Mouse (Mus musculus) CH12.LX (cell line): Measurements from ENCODE around the gene Sipa1l3. TPM values are rescaled to one million over a fixed set of nuclear protein-coding genes. Genes with fewer than 3 reads are reported as not detected.

Experiments
- DNase-seq: peaks from one replicate; pipeline ENCODE4 v3.0.0-alpha.2; 2013; ENCODE audit errors: extremely low read depth
- H3K27ac ChIP-seq: 2 replicates; pipeline ENCODE4 v1.5.1; 2012; ENCODE audit warnings: low read depth, mild to moderate bottlenecking, control low read depth, moderate library complexity; ENCODE audit not compliant: insufficient read depth
- H3K27me3 ChIP-seq: replicated peaks from 2 replicates; pipeline ENCODE3; 2012; ENCODE audit warnings: inconsistent platforms
- H3K36me3 ChIP-seq, 2 experiments: replicated peaks in 1 of 2; 2 replicates each; pipeline versions ENCODE3 to v1.6.1; 2012; ENCODE audit warnings: inconsistent platforms in 1 of 2, low read length in 1 of 2, mild to moderate bottlenecking in 1 of 2, mixed read lengths in 1 of 2, moderate library complexity in 1 of 2; ENCODE audit not compliant: control insufficient read depth in 1 of 2, insufficient read depth in 1 of 2
- H3K4me1 ChIP-seq, 2 experiments: 2 replicates each; pipeline ENCODE4 v1.6.1; 2012; ENCODE audit warnings: inconsistent platforms in 1 of 2, moderate library complexity in 1 of 2; ENCODE audit not compliant: insufficient read depth in 2 of 2, control insufficient read depth in 1 of 2
- H3K4me2 ChIP-seq: 2 replicates; pipeline ENCODE4 v1.6.1; 2012; ENCODE audit warnings: low read depth, mild to moderate bottlenecking, control low read depth; ENCODE audit not compliant: poor library complexity, insufficient read depth, severe bottlenecking
- H3K4me3 ChIP-seq, 3 experiments: fragments of 150-350 bp in 1 of 3; sonication (generic) in 1 of 3; replicated peaks in 1 of 3; 2 replicates each; pipeline versions ENCODE3 to v1.5.1; 2011 to 2012; ENCODE audit warnings: low read depth in 2 of 3, low read length in 2 of 3, mild to moderate bottlenecking in 2 of 3, moderate library complexity in 2 of 3, control low read depth in 1 of 3, improper control_type of control experiment in 1 of 3, inconsistent platforms in 1 of 3, mixed read lengths in 1 of 3; ENCODE audit not compliant: poor library complexity in 1 of 3
- H3K79me2 ChIP-seq: replicated peaks from 2 replicates; pipeline ENCODE4 v1.6.1; 2012; ENCODE audit warnings: mild to moderate bottlenecking, moderate library complexity; ENCODE audit not compliant: control insufficient read depth, poor library complexity, insufficient read depth, severe bottlenecking; ENCODE audit errors: extremely low read depth
- H3K9ac ChIP-seq: 2 replicates; pipeline ENCODE4 v1.6.1; 2012; ENCODE audit warnings: low read depth, mild to moderate bottlenecking, control low read depth, moderate library complexity; ENCODE audit not compliant: insufficient read depth
- H3K9me3 ChIP-seq: replicated peaks from 2 replicates; pipeline ENCODE3; 2012; ENCODE audit warnings: low read length, inconsistent platforms, mixed read lengths
- BHLHE40 ChIP-seq: IDR thresholded peaks from 2 replicates; pipeline ENCODE4 v1.6.1; 2011; ENCODE audit warnings: mild to moderate bottlenecking, low read depth, low read length, improper control_type of control experiment
- CHD1 ChIP-seq: IDR thresholded peaks from 2 replicates; pipeline ENCODE4 v1.6.1; 2012; ENCODE audit warnings: low read depth, low read length, improper control_type of control experiment, inconsistent platforms
- CHD2 ChIP-seq: IDR thresholded peaks from 2 replicates; pipeline ENCODE4 v1.6.1; 2011; ENCODE audit warnings: low read length, improper control_type of control experiment
- CTCF ChIP-seq, 2 experiments: IDR thresholded peaks in 1 of 2; conservative IDR thresholded peaks in 1 of 2; 2 replicates each; pipeline ENCODE4 v1.5.1; 2011 to 2012; ENCODE audit warnings: low read depth in 2 of 2, low read length in 2 of 2, improper control_type of control experiment in 1 of 2, inconsistent platforms in 1 of 2, mild to moderate bottlenecking in 1 of 2, moderate library complexity in 1 of 2
- E2F4 ChIP-seq: IDR thresholded peaks from 2 replicates; pipeline ENCODE4 v1.6.1; 2011; ENCODE audit warnings: low read depth, low read length, improper control_type of control experiment; ENCODE audit not compliant: insufficient replicate concordance
- ELF1 ChIP-seq: IDR thresholded peaks from 2 replicates; pipeline ENCODE4 v1.6.1; 2014; ENCODE audit warnings: low read depth, mild to moderate bottlenecking, inconsistent platforms, low read length, improper control_type of control experiment
- EP300 ChIP-seq: IDR thresholded peaks from 2 replicates; pipeline ENCODE4 v1.6.1; 2011; ENCODE audit warnings: low read length, improper control_type of control experiment
- ETS1 ChIP-seq: conservative IDR thresholded peaks from 2 replicates; pipeline ENCODE4 v1.6.1; 2012; ENCODE audit warnings: low read depth, mild to moderate bottlenecking, inconsistent platforms, low read length, improper control_type of control experiment, moderate library complexity
- GABPA ChIP-seq: IDR thresholded peaks from 2 replicates; pipeline ENCODE4 v1.6.1; 2012; ENCODE audit warnings: low read depth, low read length, improper control_type of control experiment, inconsistent platforms; ENCODE audit not compliant: insufficient replicate concordance
- HCFC1 ChIP-seq: IDR thresholded peaks from 2 replicates; pipeline ENCODE4 v1.6.1; 2012; ENCODE audit warnings: low read depth, mild to moderate bottlenecking, inconsistent platforms, low read length, improper control_type of control experiment
- IRF4 ChIP-seq: IDR thresholded peaks from 2 replicates; pipeline ENCODE4 v1.6.1; 2014; ENCODE audit warnings: low read depth, mild to moderate bottlenecking, inconsistent platforms, low read length, improper control_type of control experiment
- JUN ChIP-seq: IDR thresholded peaks from 2 replicates; pipeline ENCODE4 v1.6.1; 2011; ENCODE audit warnings: low read depth, mild to moderate bottlenecking, low read length, improper control_type of control experiment, moderate library complexity; ENCODE audit not compliant: insufficient read depth
- JUND ChIP-seq: conservative IDR thresholded peaks from 2 replicates; pipeline ENCODE4 v1.6.1; 2011; ENCODE audit warnings: low read depth, low read length, improper control_type of control experiment
- KAT2A ChIP-seq: IDR thresholded peaks from 2 replicates; pipeline ENCODE4 v1.6.1; 2012; ENCODE audit warnings: low read length, improper control_type of control experiment, inconsistent platforms; ENCODE audit not compliant: insufficient replicate concordance
- MAFK ChIP-seq: IDR thresholded peaks from 2 replicates; pipeline ENCODE4 v1.6.1; 2011; ENCODE audit warnings: low read length, improper control_type of control experiment; ENCODE audit not compliant: insufficient replicate concordance
- MAX ChIP-seq: IDR thresholded peaks from 2 replicates; pipeline ENCODE4 v1.6.1; 2011; ENCODE audit warnings: low read length, improper control_type of control experiment
- MAZ ChIP-seq: IDR thresholded peaks from 2 replicates; pipeline ENCODE4 v1.6.1; 2012; ENCODE audit warnings: low read depth, mild to moderate bottlenecking, inconsistent platforms, low read length, improper control_type of control experiment, moderate library complexity
- MEF2A ChIP-seq: IDR thresholded peaks from 2 replicates; pipeline ENCODE4 v1.6.1; 2014; ENCODE audit warnings: low read depth, mild to moderate bottlenecking, inconsistent platforms, low read length, improper control_type of control experiment, borderline replicate concordance
- MXI1 ChIP-seq: IDR thresholded peaks from 2 replicates; pipeline ENCODE4 v1.6.1; 2011; ENCODE audit warnings: mild to moderate bottlenecking, low read depth, low read length, improper control_type of control experiment
- MYC ChIP-seq: IDR thresholded peaks from 2 replicates; pipeline ENCODE4 v1.6.1; 2011; ENCODE audit warnings: low read depth, mild to moderate bottlenecking, improper control_type of control experiment, low read length
- NELFE ChIP-seq: IDR thresholded peaks from 2 replicates; pipeline ENCODE4 v1.6.1; 2011; ENCODE audit warnings: low read depth, low read length, improper control_type of control experiment
- NRF1 ChIP-seq: IDR thresholded peaks from 2 replicates; pipeline ENCODE4 v1.6.1; 2014; ENCODE audit warnings: low read depth, mild to moderate bottlenecking, inconsistent platforms, low read length, improper control_type of control experiment, moderate library complexity
- PAX5 ChIP-seq: IDR thresholded peaks from 2 replicates; pipeline ENCODE4 v1.6.1; 2012; ENCODE audit warnings: low read length, inconsistent platforms, mixed read lengths
- POLR2A ChIP-seq: IDR thresholded peaks from 2 replicates; pipeline ENCODE4 v1.6.1; 2011; ENCODE audit warnings: low read depth, mild to moderate bottlenecking, improper control_type of control experiment, low read length
- POLR2AphosphoS2 ChIP-seq: IDR thresholded peaks from 2 replicates; pipeline ENCODE4 v1.6.1; 2011; ENCODE audit warnings: low read depth, low read length, improper control_type of control experiment
- RAD21 ChIP-seq: IDR thresholded peaks from 2 replicates; pipeline ENCODE4 v1.6.1; 2011; ENCODE audit warnings: low read depth, mild to moderate bottlenecking, low read length, improper control_type of control experiment, moderate library complexity
- RCOR1 ChIP-seq: conservative IDR thresholded peaks from 2 replicates; pipeline ENCODE4 v1.6.1; 2012; ENCODE audit warnings: low read depth, mild to moderate bottlenecking, inconsistent platforms, low read length, improper control_type of control experiment
- SIN3A ChIP-seq: IDR thresholded peaks from 2 replicates; pipeline ENCODE4 v1.6.1; 2012; ENCODE audit warnings: low read length, improper control_type of control experiment, inconsistent platforms
- SMC3 ChIP-seq: IDR thresholded peaks from 2 replicates; pipeline ENCODE4 v1.6.1; 2011; ENCODE audit warnings: low read depth, low read length, improper control_type of control experiment
- TBP ChIP-seq: conservative IDR thresholded peaks from 2 replicates; pipeline ENCODE4 v1.6.1; 2011; ENCODE audit warnings: low read depth, low read length, improper control_type of control experiment
- TCF12 ChIP-seq: IDR thresholded peaks from 2 replicates; pipeline ENCODE4 v1.6.1; 2014; ENCODE audit warnings: low read depth, mild to moderate bottlenecking, inconsistent platforms, low read length, improper control_type of control experiment
- UBTF ChIP-seq: IDR thresholded peaks from 2 replicates; pipeline ENCODE4 v1.6.1; 2012; ENCODE audit warnings: low read depth, mild to moderate bottlenecking, inconsistent platforms, low read length, improper control_type of control experiment, moderate library complexity
- USF1 ChIP-seq: IDR thresholded peaks from 2 replicates; pipeline ENCODE4 v1.6.1; 2014; ENCODE audit warnings: low read depth, mild to moderate bottlenecking, inconsistent platforms, low read length, improper control_type of control experiment
- USF2 ChIP-seq: conservative IDR thresholded peaks from 2 replicates; pipeline ENCODE4 v1.6.1; 2011; ENCODE audit warnings: low read depth, low read length, improper control_type of control experiment
- ZC3H11A ChIP-seq: IDR thresholded peaks from 2 replicates; pipeline ENCODE4 v1.6.1; 2012; ENCODE audit warnings: low read depth, mild to moderate bottlenecking, inconsistent platforms, low read length, improper control_type of control experiment
- ZKSCAN1 ChIP-seq: IDR thresholded peaks from 2 replicates; pipeline ENCODE4 v1.6.1; 2012; ENCODE audit warnings: low read depth, inconsistent platforms, low read length, improper control_type of control experiment, borderline replicate concordance
- ZMIZ1 ChIP-seq: IDR thresholded peaks from 2 replicates; pipeline ENCODE4 v1.6.1; 2012; ENCODE audit warnings: low read depth, mild to moderate bottlenecking, inconsistent platforms, low read length, improper control_type of control experiment
- ZNF384 ChIP-seq: IDR thresholded peaks from 2 replicates; pipeline ENCODE4 v1.6.1; 2012; ENCODE audit warnings: low read depth, low read length, improper control_type of control experiment, inconsistent platforms
- dilution Hi-C: fragments of 300-500 bp; cut with MboI; formaldehyde crosslinking; loops from 2 replicates; pipeline ENCODE4 v1.14.3; 2020; ENCODE audit warnings: low sequenced_read_pairs; ENCODE audit not compliant: extremely low pct_unique_long_range_greater_than_20kb, extremely low pct_ligation_motif_present
- in situ Hi-C: fragments of 300-500 bp; cut with MboI; formaldehyde crosslinking; loops from 3 replicates; pipeline ENCODE4 v1.14.3; 2019; ENCODE audit warnings: low sequenced_read_pairs, low pct_ligation_motif_present, low pct_unique_long_range_greater_than_20kb, mixed read lengths
- polyA plus RNA-seq: library from polyadenylated mRNA; unstranded; fragments of >175 nt; gene quantifications from 2 replicates; pipeline ENCODE4 v1.2.1, GENCODE M21; 2012; ENCODE audit warnings: low read depth; ENCODE audit not compliant: insufficient read length
- total RNA-seq, 2 experiments: library from RNA; depleted of rRNA; stranded (reverse); fragments of 300-350 nt in 1 of 2; fragments of >200 nt in 1 of 2; gene quantifications; 2 replicates each; pipeline ENCODE4 v1.2.3; 2012 to 2014

The Sipa1l3 gene
- total RNA-seq (2012; rRNA removed) (5.2 and 5.9 TPM in 2 replicates), total RNA-seq (2014; rRNA removed) (0.61 and 1.6 TPM in 2 replicates), polyA plus RNA-seq (7.2 and 8.8 TPM in 2 replicates)

- Histone ChIP-seq H3K9me3 (no peaks in the 10 kb centered on the region), H3K27ac (no peak within 1 kb of the TSS), H3K4me1 (peaks cover 0 to 14% of the 10 kb centered on the region in 2 experiments; a peak in 2 of 4 replicates), H3K27me3 (peaks cover 2% of the 10 kb centered on the region), H3K79me2 (no peaks in the 10 kb centered on the region), H3K9ac (peak within 1 kb of the TSS; percentile 64), H3K4me2 (peak within 1 kb of the TSS; percentile 89), H3K36me3 (peaks cover 0 to 2% of the 10 kb centered on the region in 2 experiments), H3K4me3 (peak within 1 kb of the TSS; percentile 80 to 95 (median 89))
- peak; percentile 94 for DNase-seq
- dilution Hi-C loops: no loop called here
- peak; percentile 66; the same call in 1 of the 2 replicates for TF ChIP-seq MAX
- TF ChIP-seq CHD1: no peak
- TF ChIP-seq MAFK: no peak
- TF ChIP-seq MAZ: peak; percentile 49
- TF ChIP-seq JUN: no peak
- no peak for TF ChIP-seq CHD2
- no peak for TF ChIP-seq POLR2AphosphoS2
- peak; percentile 26; the same call in 1 of the 2 replicates for TF ChIP-seq TCF12
- no peak for TF ChIP-seq E2F4
- peak; percentile 48; the same call in 1 of the 2 replicates for TF ChIP-seq IRF4
- TF ChIP-seq NELFE: no peak
- peak; percentile 57 for TF ChIP-seq MEF2A
- TF ChIP-seq ELF1: peak; percentile 96
- no peak for TF ChIP-seq USF1
- peak; percentile 35; the same call in 1 of the 2 replicates for TF ChIP-seq ZMIZ1
- no peak for TF ChIP-seq ETS1
- TF ChIP-seq MYC: no peak
- TF ChIP-seq NRF1: peak; percentile 78
- peak; percentile 72; the same call in 1 of the 2 replicates for TF ChIP-seq MXI1
- 0 out of 2 replicates have a peak, but pooled peaks have one; percentile 20 for TF ChIP-seq TBP
- TF ChIP-seq UBTF: no peak
- TF ChIP-seq KAT2A: peak; percentile 99
- TF ChIP-seq POLR2A: peak; percentile 73
- peak; percentile 77; the same call in 1 of the 2 replicates for TF ChIP-seq SIN3A
- TF ChIP-seq HCFC1: peak; percentile 99
- TF ChIP-seq GABPA: peak; percentile 88; the same call in 1 of the 2 replicates
- no peak for TF ChIP-seq CTCF (conservative IDR thresholded peaks at IDR 0.05 in 1 of 2, IDR thresholded peaks at IDR 0.05 in 1 of 2; ENCODE audit: low read depth in 2 of 2, low read length in 2 of 2)
- TF ChIP-seq ZC3H11A: no peak
- TF ChIP-seq SMC3: no peak
- no peak for TF ChIP-seq RCOR1
- TF ChIP-seq ZKSCAN1: no peak
- no peak for TF ChIP-seq ZNF384
- TF ChIP-seq BHLHE40: 0 out of 2 replicates have a peak, but pooled peaks have one; percentile 23
- no peak for TF ChIP-seq EP300
- TF ChIP-seq JUND: no peak
- no peak for TF ChIP-seq RAD21
- TF ChIP-seq USF2: no peak
- no peak for TF ChIP-seq PAX5
- in situ Hi-C loops: loop anchor here (25.0 kb wide), 1 partner anchor 456 kb away; no protein-coding TSS in a partner anchor
These were observed at the start of gene Sipa1l3 for GRCm38 (mm10) chr7:29518421-29519210. Gene Sipa1l3, minus strand, starts transcription at chr7:29518641.
